Mouse (Mus musculus) ES-Bruce4 (cell line): Measurements from ENCODE around the gene Mbd4. TPM values are rescaled to one million over a fixed set of nuclear protein-coding genes. Genes with fewer than 3 reads are reported as not detected.

Experiments
- H3K27ac ChIP-seq: 2 replicates; pipeline ENCODE4 v1.5.1; 2012; ENCODE audit warnings: low read length, inconsistent platforms; ENCODE audit not compliant: insufficient read depth
- H3K27me3 ChIP-seq: 2 replicates; pipeline ENCODE4 v1.6.1; 2012; ENCODE audit warnings: mild to moderate bottlenecking, low read length, inconsistent platforms; ENCODE audit not compliant: control insufficient read depth, poor library complexity, insufficient read depth, severe bottlenecking
- H3K36me3 ChIP-seq: 2 replicates; pipeline ENCODE4 v1.6.1; 2012; ENCODE audit warnings: inconsistent platforms, mild to moderate bottlenecking, low read length, moderate library complexity; ENCODE audit not compliant: control insufficient read depth, poor library complexity, insufficient read depth, severe bottlenecking
- H3K4me1 ChIP-seq: one replicate; pipeline ENCODE4 v1.8.1; 2011; ENCODE audit warnings: low read length; ENCODE audit not compliant: control insufficient read depth, insufficient read depth
- H3K4me3 ChIP-seq: 2 replicates; pipeline ENCODE4 v1.5.1; 2011; ENCODE audit warnings: low read depth, mild to moderate bottlenecking, low read length
- H3K9ac ChIP-seq: 2 replicates; pipeline ENCODE4 v1.6.1; 2012; ENCODE audit warnings: low read depth, mild to moderate bottlenecking, inconsistent platforms; ENCODE audit not compliant: poor library complexity, severe bottlenecking
- H3K9me3 ChIP-seq: replicated peaks from 2 replicates; pipeline ENCODE4 v1.6.1; 2012; ENCODE audit warnings: mild to moderate bottlenecking, low read length, inconsistent platforms; ENCODE audit not compliant: control insufficient read depth, poor library complexity, insufficient read depth, severe bottlenecking
- CTCF ChIP-seq: IDR thresholded peaks from one replicate; pipeline ENCODE4 v1.8.1; 2011; ENCODE audit warnings: low read depth, low read length
- EP300 ChIP-seq: IDR thresholded peaks from 2 replicates; pipeline ENCODE4 v1.6.1; 2011; ENCODE audit warnings: low read depth, low read length; ENCODE audit not compliant: insufficient read depth
- POLR2A ChIP-seq: IDR thresholded peaks from one replicate; pipeline ENCODE4 v1.8.1; 2011; ENCODE audit warnings: low read length; ENCODE audit not compliant: insufficient read depth
- polyA plus RNA-seq: library from polyadenylated mRNA; stranded (reverse); fragments of >200 nt; gene quantifications from 2 replicates; pipeline ENCODE4 v1.2.4, GENCODE M21; 2011; ENCODE audit warnings: low read depth; ENCODE audit not compliant: missing spikeins, insufficient read depth, insufficient read length

The Mbd4 gene
- polyA plus RNA-seq, 1 experiment = 24.7 TPM

DNA sequence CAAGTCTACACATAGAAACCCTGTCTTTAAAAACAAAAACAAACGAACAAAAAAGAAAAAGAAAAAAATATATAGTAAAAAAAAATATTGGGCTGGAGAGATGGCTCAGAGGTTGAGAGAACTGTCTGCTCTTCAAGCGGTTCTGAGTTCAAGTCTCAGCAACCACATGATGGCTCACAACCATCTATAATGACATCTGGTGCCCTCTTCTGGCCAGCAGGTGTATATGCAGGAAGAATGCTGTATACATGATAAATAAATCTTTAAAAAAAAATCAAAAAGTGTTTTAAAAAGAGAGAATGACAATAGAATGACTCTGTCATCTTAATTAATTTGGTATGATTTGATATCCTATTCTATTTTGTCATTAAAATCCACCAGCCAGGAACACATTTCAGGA is 1.3 kb upstream of the Mbd4 start:
- Histone ChIP-seq H3K27ac (no peak overlapping the region), H3K9me3 (no peaks in the 10 kb centered on the region), H3K36me3 (peaks cover 6% of the 10 kb centered on the region), H3K27me3 (no peaks in the 10 kb centered on the region), H3K9ac (no peak overlapping the region), H3K4me1 (no peaks in the 10 kb centered on the region), H3K4me3 (no peak overlapping the region)
- TF ChIP-seq CTCF = peak; percentile 8
- no peak for TF ChIP-seq POLR2A
- TF ChIP-seq EP300 = no peak

DNA sequence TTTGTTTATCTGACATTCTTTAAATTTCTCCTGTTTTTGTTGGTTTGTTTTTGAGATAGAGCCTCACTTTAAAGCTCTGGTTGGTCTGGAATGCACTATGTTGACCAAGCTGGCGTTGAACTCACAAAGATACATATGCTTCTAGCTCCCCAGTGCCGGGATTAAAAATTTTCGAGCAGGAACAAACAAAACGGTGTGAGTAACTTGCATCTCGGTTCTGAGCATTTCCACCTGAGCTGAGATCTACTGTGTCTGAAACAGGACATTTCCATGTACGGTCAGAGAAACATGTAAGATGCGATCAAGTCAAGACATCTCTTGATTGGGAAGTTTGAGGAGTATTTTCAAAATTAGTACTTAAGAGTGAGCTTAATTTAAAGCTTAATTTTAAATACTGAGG is 814 bp upstream of the Mbd4 start:
- peak overlapping the region; percentile 23 for H3K27ac ChIP-seq
- peak overlapping the region; percentile 10; the same call in 1 of the 2 replicates for H3K9ac ChIP-seq
- peak overlapping the region; percentile 22 for H3K4me3 ChIP-seq
- peaks cover 10% of the 10 kb centered on the region for H3K36me3 ChIP-seq
- H3K9me3 ChIP-seq = no peaks in the 10 kb centered on the region
- H3K27me3 ChIP-seq = no peaks in the 10 kb centered on the region
- no peaks in the 10 kb centered on the region for H3K4me1 ChIP-seq
- no peak for TF ChIP-seq CTCF
- TF ChIP-seq POLR2A = no peak
- no peak for TF ChIP-seq EP300

DNA sequence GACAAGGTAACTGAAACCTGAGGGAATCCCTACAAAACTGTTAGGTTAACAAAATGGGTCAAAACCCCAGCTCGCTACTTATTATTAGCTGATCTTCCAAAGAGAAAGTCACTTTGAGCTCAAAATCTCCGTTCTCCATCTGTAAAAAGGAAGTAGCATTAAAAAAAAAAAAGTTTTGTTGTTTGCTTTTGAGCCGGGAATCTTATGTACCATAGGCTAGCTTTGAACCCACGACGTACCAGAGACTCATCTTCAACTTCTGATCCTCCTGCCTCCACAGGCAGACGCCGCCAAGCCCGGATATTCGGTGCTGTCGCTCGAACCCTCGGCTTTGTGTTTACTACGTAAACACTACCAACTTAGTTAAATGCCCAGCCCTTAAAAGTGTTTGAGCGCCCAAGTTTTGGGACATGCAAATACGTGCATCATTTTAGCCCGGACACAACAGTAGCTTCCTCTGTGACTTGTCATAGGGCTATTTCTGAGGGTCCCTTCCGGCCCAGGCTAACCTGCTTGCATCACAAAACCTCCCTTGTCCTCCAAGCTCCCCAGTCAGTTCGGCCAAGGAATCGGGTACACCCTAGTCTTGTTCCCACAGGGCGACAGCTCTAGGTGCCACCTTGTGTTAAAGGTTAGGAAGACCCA is 603 bp downstream of the Mbd4 start:
- TF ChIP-seq EP300 = no peak
- Histone ChIP-seq H3K4me1 (no peaks in the 10 kb centered on the region), H3K4me3 (peak overlapping the region; percentile 77), H3K36me3 (peaks cover 16% of the 10 kb centered on the region), H3K27me3 (no peaks in the 10 kb centered on the region), H3K9ac (peak overlapping the region; percentile 74), H3K27ac (peak overlapping the region; percentile 82), H3K9me3 (no peaks in the 10 kb centered on the region)

DNA sequence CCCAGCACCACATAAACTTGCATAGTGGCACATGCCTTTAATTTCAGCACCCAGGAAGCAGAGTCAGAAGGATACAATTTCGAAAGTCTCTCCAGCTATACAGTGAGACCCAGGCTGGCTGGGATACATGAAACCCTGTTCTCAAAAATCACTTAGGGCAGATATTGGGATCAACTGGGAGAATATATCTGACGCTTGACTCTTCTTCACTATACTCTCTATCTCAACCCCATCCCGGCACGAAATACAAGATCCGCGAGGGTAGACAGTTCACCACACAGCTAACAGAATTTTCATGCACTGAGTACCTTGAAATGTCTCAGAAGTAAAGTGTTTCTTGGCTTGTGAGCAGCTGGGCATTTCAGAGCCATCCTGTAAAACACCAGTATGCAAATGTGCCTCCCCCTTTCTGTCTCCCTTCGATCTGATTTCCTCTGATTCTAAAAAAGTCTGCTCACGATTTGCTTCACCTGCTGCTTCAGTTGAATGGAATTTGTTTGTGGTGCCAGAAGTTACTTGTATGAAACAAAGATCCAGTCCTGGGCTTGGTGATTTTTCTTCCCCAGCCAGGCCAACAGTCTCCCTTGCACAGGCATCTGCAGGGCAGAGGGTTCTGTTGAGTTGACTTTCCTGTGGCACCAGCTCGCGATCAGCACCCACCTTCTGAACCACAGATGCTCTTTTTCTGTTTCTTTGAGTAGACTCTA is 4.4 kb downstream of the Mbd4 start:
- Histone ChIP-seq H3K27me3 (no peaks in the 10 kb centered on the region), H3K4me1 (no peaks in the 10 kb centered on the region), H3K9ac (no peak overlapping the region), H3K36me3 (peaks cover 32% of the 10 kb centered on the region), H3K4me3 (no peak overlapping the region), H3K27ac (no peak overlapping the region), H3K9me3 (no peaks in the 10 kb centered on the region)
- no peak for TF ChIP-seq EP300
- TF ChIP-seq CTCF = no peak
- TF ChIP-seq POLR2A = no peak

DNA sequence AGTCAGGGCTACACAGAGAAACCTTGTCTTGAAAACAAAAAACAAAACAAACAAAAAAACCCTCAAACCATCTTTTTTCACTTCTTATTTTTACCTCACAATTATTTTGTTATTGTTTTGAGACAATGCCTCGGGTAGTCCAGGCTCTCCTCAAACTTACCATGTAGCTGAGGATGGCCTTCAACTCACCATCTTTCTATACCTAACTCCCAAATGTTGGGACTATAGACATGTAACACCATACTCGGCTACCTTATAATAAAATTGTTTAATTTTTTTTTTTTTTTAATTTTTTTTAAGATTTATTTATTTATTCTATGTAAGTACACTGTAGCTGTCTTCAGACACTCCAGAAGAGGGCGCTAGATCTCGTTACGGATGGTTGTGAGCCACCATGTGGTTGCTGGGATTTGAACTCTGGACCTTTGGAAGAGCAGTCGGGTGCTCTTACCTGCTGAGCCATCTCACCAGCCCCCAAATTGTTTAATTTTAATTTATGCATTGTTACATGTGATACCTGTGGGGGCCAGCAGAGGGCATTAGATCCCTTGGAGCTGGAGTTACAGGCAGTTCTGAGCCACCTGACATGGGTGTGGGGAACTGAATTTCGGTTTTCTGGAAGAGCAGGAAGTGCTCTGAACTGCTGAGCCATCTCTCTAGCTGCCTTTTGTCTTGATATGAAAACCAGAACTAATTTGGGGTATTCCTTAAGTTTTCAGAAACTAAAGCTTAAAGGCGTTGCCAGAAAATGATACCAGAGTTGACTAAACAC is 6.3 kb downstream of the Mbd4 start:
- H3K36me3 ChIP-seq = peaks cover 45% of the 10 kb centered on the region

DNA sequence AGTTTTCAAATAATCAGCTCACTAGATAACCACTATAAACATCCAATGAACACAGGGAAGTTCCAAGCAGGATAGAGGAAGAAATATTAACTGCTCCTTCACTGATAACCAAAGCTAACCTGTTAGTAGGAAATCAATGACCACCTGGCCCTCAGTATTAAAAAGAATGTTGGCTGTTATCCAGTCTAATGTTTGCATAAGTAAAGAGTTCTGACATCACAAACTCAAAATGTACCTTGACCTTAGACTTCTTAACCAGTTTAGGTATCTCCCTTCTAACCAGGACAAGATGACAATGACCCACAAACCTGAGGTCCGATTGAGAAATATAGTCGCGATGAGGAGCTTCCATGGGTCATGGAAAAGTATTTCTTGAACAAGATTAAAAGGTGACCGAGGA is 8.2 kb downstream of the Mbd4 start:
- Histone ChIP-seq H3K9me3 (no peaks in the 10 kb centered on the region), H3K4me3 (no peak overlapping the region), H3K36me3 (peaks cover 43% of the 10 kb centered on the region), H3K9ac (no peak overlapping the region), H3K27me3 (no peaks in the 10 kb centered on the region), H3K27ac (no peak overlapping the region), H3K4me1 (no peaks in the 10 kb centered on the region)
- no peak for TF ChIP-seq CTCF
- no peak for TF ChIP-seq EP300
- TF ChIP-seq POLR2A = no peak

More for the DNA sequence above, 6.3 kb downstream of the Mbd4 start:
- TF ChIP-seq EP300 (no peak), CTCF (peak; percentile 37)
- no peak overlapping the region for H3K4me3 ChIP-seq
- H3K4me1 ChIP-seq = no peaks in the 10 kb centered on the region
- H3K27me3 ChIP-seq = no peaks in the 10 kb centered on the region
- H3K27ac ChIP-seq = no peak overlapping the region
- H3K9me3 ChIP-seq = no peaks in the 10 kb centered on the region
- H3K9ac ChIP-seq = no peak overlapping the region
